Mouse (Mus musculus) neural tube, embryonic 14.5 days (tissue): ENCODE data around the gene 4932438H23Rik. TPM values are rescaled to one million over a fixed set of nuclear protein-coding genes. Genes with fewer than 3 reads are reported as not detected.

Source experiments
- ATAC-seq: fragments of 200-750 bp; cut with Nextera tagmentation; 2 replicates; pipeline ENCODE4 v1.8.0; 2017; ENCODE audit warnings: low read depth, mild to moderate bottlenecking, moderate TSS enrichment, moderate library complexity
- H3K27ac ChIP-seq: fragments of 300-500 bp; sonication (generic); 2 replicates; pipeline ENCODE4 v1.5.1; 2014; ENCODE audit warnings: low read depth, mild to moderate bottlenecking, control low read depth, low read length, moderate library complexity, mixed read lengths
- H3K27me3 ChIP-seq: fragments of 300-500 bp; sonication (generic); 2 replicates; pipeline ENCODE4 v1.6.1; 2014; ENCODE audit warnings: low read length; ENCODE audit not compliant: control insufficient read depth, insufficient read depth
- H3K36me3 ChIP-seq: fragments of 300-500 bp; sonication (generic); 2 replicates; pipeline ENCODE4 v1.6.1; 2014; ENCODE audit warnings: low read length, mixed read lengths; ENCODE audit not compliant: control insufficient read depth, insufficient read depth
- H3K4me1 ChIP-seq: fragments of 300-500 bp; sonication (generic); 2 replicates; pipeline ENCODE4 v1.6.1; 2014; ENCODE audit warnings: low read length; ENCODE audit not compliant: control insufficient read depth, insufficient read depth
- H3K4me2 ChIP-seq: fragments of 300-500 bp; sonication (generic); 2 replicates; pipeline ENCODE4 v1.6.1; 2014; ENCODE audit warnings: mild to moderate bottlenecking, low read depth, low read length, control low read depth
- H3K4me3 ChIP-seq: fragments of 300-500 bp; sonication (generic); 2 replicates; pipeline ENCODE4 v1.5.1; 2014; ENCODE audit warnings: low read depth, low read length, control low read depth, mixed read lengths
- H3K9ac ChIP-seq: fragments of 300-500 bp; sonication (generic); replicated peaks from 2 replicates; pipeline ENCODE4 v1.6.1; 2014; ENCODE audit warnings: low read depth, mild to moderate bottlenecking, control low read depth, low read length, mixed read lengths
- H3K9me3 ChIP-seq: fragments of 300-500 bp; sonication (generic); 2 replicates; pipeline ENCODE4 v1.6.1; 2016; ENCODE audit warnings: low read length; ENCODE audit not compliant: control insufficient read depth
- WGBS: fragments of 180-500 bp; shearing (Covaris S2); extraction: QIAGEN DNeasy Blood & Tissue Kit; methylation state at CpG from one replicate; pipeline ENCODE4 v1.1.7; 2014; 5-methylcytosine and 5-hydroxymethylcytosine counted together
- polyA plus RNA-seq: library from polyadenylated mRNA; unstranded; fragments of >200 nt; fragmentation: Nextera tagmentation; extraction: Ambion mirVana; gene quantifications from 2 replicates; pipeline ENCODE4 v1.2.1, GENCODE M21; 2014

The 4932438H23Rik gene
- 0.37 and 0.41 TPM in 2 replicates for polyA plus RNA-seq

DNA sequence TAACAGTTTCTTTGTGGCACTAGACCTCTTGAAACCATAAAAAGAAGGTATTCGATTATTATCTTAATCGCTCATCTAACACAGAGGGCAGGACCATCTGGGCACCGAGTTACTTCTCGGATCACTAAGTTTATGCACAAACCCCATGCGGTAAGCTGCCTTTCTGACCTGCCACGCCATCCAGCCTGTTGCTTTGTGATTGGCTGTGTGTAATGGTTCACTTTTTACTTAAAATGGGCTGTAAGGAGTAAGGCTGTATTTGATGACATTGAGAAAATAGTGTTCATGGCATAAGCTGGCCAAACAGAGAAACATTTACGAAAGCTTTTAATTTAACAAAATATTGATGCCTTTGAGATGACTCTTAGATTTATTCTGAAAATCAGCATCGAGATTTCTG lies at the start of gene 4932438H23Rik:
TSS of gene 4932438H23Rik (minus strand) at position 101 of the 400 bp plus-strand sequence.
- Histone ChIP-seq H3K9me3 (no peaks in the 10 kb centered on the region), H3K4me3 (no peak within 1 kb of the TSS), H3K27ac (no peak within 1 kb of the TSS), H3K27me3 (peaks cover 2% of the 10 kb centered on the region; the same call in 1 of the 2 replicates), H3K9ac (no peak within 1 kb of the TSS), H3K4me2 (no peak within 1 kb of the TSS), H3K4me1 (no peaks in the 10 kb centered on the region; the same call in 1 of the 2 replicates), H3K36me3 (no peaks in the 10 kb centered on the region)
- 89% methylated on average over 8 of the region's 8 CpGs for WGBS
- no peak for ATAC-seq

DNA sequence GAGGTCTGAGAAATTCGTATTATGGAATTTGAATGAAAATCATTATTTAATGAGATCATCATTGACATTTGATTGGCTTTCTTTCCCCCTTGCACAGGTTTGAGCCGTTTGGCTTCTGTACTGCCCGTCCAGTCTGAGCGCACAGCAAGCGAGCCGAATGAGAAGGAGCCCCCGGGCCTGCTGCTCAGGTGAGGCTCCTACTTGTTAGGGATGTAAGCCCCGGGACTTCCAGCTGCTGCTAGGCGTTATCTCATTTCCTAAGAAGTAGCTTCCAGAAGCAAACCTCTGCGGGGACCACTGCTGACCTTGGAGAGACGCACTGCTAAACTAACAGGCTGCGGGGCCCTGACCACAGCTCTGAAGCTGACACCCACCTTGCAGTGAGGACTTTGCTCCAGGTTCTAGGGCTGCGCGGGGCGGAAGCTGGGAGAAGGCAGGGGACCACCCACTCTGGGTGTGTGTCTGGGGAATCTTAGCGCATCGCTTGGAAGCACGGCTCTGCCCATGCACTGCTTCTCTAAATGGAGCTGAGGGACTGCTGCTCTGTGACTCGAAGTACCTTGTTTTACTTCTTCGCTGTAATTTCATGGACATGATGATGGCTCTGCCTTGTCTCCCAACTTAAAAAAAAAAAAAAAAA lies 46.2 kb upstream of the 4932438H23Rik start:
- H3K36me3 ChIP-seq = no peaks in the 10 kb centered on the region
- H3K4me3 ChIP-seq = no peak overlapping the region
- H3K9me3 ChIP-seq = no peaks in the 10 kb centered on the region
- ATAC-seq = no peak
- peaks cover 62% of the 10 kb centered on the region for H3K27me3 ChIP-seq
- no peak overlapping the region for H3K4me2 ChIP-seq
- H3K27ac ChIP-seq = no peak overlapping the region
- no peak overlapping the region for H3K9ac ChIP-seq
- WGBS = 24% methylated on average over 20 of the region's 20 CpGs
- no peaks in the 10 kb centered on the region for H3K4me1 ChIP-seq

DNA sequence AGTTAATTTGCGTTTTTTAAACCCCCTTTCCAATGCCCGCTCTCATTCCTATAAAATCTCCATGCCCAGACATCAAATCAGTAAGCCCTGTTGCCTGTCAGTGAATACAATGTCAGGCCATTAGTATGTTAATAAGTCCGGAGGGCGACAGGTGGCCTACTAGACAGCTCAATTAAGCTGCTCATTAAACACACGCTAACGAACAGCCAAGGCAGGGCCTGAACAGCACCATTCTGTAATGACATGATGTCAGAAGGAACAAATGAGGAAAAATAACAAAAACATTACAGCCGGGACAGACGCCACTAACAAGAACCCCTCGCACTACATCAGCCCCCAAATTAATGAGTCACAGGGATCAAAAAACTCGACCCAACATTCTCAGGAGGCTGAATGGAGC lies 45.5 kb upstream of the 4932438H23Rik start:
- Histone ChIP-seq H3K27me3 (peaks cover 65% of the 10 kb centered on the region), H3K27ac (no peak overlapping the region), H3K36me3 (no peaks in the 10 kb centered on the region), H3K4me3 (no peak overlapping the region), H3K9me3 (no peaks in the 10 kb centered on the region), H3K4me1 (no peaks in the 10 kb centered on the region), H3K9ac (no peak overlapping the region), H3K4me2 (0 out of 2 replicates have a peak overlapping the region, but pooled peaks have one; percentile 5)
- 3% methylated on average over 10 of the region's 10 CpGs for WGBS
- ATAC-seq = peak; percentile 89

DNA sequence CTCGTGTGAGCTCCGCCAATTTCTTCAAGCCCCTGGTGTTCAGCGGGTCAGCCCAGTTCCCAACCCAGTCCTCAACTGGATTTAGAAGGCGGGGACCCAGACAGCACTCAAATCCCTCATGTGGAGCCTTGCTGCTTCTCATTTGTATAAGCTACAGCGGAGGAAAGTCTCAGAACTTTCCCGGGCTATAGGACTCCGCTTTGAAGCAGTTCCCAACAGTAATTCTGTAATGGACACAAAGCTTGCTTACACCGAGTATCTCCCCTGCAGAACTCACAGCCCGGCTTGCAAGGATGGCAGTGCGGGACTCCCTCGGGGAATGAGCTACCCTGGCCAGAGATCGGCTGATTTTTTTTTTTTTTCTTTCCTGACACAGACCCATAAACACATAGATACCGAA lies 45.1 kb upstream of the 4932438H23Rik start:
- no peak for ATAC-seq

DNA sequence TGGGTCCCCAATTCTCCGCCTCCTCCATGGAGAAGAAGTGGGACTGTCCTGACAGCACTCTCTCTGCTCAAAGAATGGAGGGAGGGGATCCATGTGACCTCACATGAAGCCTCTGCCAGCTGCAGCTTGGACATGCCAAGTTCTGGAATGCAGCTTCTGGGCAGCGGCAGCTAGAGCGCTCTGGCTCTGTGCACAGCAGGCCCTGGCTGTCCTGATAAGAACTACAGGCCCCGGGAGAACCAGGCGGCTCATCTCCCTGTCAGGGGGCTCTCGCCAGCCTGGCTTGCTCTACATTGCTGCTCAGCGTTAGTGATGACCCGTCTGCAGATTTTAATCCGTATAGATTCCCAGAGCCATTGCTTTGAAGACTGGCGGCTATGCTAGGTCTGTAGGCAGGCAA lies 44.6 kb upstream of the 4932438H23Rik start:
- Histone ChIP-seq H3K27me3 (peaks cover 71% of the 10 kb centered on the region), H3K27ac (no peak overlapping the region)

More for the DNA sequence above, 45.1 kb upstream of the 4932438H23Rik start:
- H3K4me3 ChIP-seq = no peak overlapping the region
- no peak overlapping the region for H3K9ac ChIP-seq
- 4% methylated on average over 13 of the region's 13 CpGs for WGBS
- H3K4me1 ChIP-seq = no peaks in the 10 kb centered on the region
- peaks cover 67% of the 10 kb centered on the region for H3K27me3 ChIP-seq
- 0 out of 2 replicates have a peak overlapping the region, but pooled peaks have one; percentile 5 for H3K4me2 ChIP-seq
- H3K36me3 ChIP-seq = no peaks in the 10 kb centered on the region
- no peaks in the 10 kb centered on the region for H3K9me3 ChIP-seq
- H3K27ac ChIP-seq = no peak overlapping the region

DNA sequence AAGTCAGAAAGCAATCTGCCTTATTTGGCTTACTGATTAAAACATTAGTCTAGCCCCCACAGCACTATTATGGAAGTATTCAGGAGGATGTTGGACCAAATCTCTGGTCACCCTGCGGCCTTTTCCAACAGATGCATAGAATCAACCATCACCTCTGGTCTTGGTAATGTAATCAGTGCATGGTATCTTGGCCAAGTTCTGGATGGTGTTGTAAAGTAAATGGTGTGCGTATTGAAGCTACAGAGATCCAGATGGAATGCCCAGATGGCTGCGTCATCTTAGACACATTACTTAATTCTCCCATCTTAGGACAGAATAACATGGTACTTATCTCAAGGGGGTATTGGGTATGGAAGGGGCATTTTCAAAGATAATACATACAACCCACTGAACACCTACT lies 43.8 kb upstream of the 4932438H23Rik start:
- Histone ChIP-seq H3K9me3 (no peaks in the 10 kb centered on the region), H3K27ac (no peak overlapping the region), H3K4me1 (no peaks in the 10 kb centered on the region), H3K4me2 (no peak overlapping the region), H3K36me3 (no peaks in the 10 kb centered on the region), H3K9ac (no peak overlapping the region), H3K4me3 (no peak overlapping the region), H3K27me3 (peaks cover 69% of the 10 kb centered on the region)
- 92% methylated on average over 3 of the region's 3 CpGs for WGBS
- no peak for ATAC-seq

More for the DNA sequence above, 44.6 kb upstream of the 4932438H23Rik start:
- H3K36me3 ChIP-seq = no peaks in the 10 kb centered on the region
- H3K9me3 ChIP-seq = no peaks in the 10 kb centered on the region
- ATAC-seq = no peak
- H3K4me3 ChIP-seq = no peak overlapping the region
- no peaks in the 10 kb centered on the region for H3K4me1 ChIP-seq
- 24% methylated on average over 10 of the region's 10 CpGs for WGBS
- H3K4me2 ChIP-seq = no peak overlapping the region
- H3K9ac ChIP-seq = no peak overlapping the region

DNA sequence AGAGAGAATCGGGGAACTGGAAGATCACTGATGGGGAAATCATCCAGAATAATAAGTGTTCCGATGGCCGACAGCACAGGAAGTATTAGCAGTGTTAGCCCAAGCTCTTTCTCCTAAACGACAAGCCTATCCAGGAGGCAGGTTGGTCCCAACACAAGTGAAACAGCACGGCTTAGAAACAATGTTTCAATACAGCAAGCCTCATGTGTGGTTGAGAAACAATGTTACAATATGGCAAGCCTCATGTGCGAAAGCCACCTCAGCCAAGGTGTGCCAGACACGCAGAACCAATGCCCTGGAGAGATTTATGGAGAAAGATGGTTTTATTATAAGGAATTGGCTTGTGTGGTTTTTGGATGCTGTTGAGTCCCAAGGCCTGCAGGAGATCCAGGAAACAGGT lies 43.2 kb upstream of the 4932438H23Rik start:
- H3K27me3 ChIP-seq = peaks cover 65% of the 10 kb centered on the region
- H3K9ac ChIP-seq = no peak overlapping the region
- H3K4me3 ChIP-seq = no peak overlapping the region
- no peak overlapping the region for H3K4me2 ChIP-seq
- no peaks in the 10 kb centered on the region for H3K9me3 ChIP-seq
- ATAC-seq = no peak
- WGBS = 94% methylated on average over 7 of the region's 7 CpGs
- H3K36me3 ChIP-seq = no peaks in the 10 kb centered on the region
- no peaks in the 10 kb centered on the region for H3K4me1 ChIP-seq
- H3K27ac ChIP-seq = no peak overlapping the region

DNA sequence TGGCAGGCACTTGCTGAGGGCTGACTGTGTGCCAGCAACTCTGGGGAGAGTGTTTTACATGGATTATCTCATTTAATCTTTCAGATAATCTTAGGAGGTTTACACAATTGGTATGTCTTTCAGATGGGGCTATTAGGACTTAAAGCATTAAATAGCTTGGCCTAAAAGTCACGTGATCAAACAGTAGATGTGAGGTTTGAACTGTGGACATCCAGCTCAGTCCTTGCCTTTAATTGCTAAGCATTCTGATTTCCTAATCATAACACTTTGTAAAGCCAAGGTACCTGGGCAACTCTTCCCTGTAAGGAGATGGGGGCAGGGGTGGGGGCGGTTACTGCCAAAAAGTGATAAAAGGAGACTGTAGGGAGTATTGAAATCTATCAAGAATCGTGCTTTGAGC lies 41.7 kb upstream of the 4932438H23Rik start:
- peaks cover 55% of the 10 kb centered on the region for H3K27me3 ChIP-seq
- no peak overlapping the region for H3K4me2 ChIP-seq
- H3K9ac ChIP-seq = no peak overlapping the region
- no peaks in the 10 kb centered on the region for H3K36me3 ChIP-seq
- no peaks in the 10 kb centered on the region for H3K9me3 ChIP-seq
- no peak for ATAC-seq
- 86% methylated on average over 3 of the region's 3 CpGs for WGBS
- no peak overlapping the region for H3K4me3 ChIP-seq
- H3K27ac ChIP-seq = no peak overlapping the region
- H3K4me1 ChIP-seq = no peaks in the 10 kb centered on the region

DNA sequence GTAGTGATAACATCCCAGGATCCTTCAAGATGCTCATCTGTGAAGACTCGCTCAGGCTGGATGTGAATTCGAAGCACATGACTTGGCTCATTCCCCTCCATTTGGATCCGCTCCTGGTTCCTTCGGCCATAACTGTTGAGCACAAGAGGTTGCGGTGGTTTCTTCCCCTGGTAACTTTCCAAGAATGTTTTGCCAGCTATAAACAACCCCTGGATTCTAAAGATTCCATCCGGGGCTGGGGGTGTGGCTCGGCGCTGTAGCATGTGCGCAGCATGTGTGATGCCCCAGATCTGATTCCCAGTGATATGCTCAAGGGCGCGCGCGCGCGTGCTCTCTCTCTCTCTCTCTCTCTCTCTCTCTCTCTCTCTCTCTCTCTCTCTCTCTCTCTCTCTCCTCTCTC lies 35.0 kb upstream of the 4932438H23Rik start:
- no peaks in the 10 kb centered on the region for H3K36me3 ChIP-seq
- peaks cover 9% of the 10 kb centered on the region for H3K27me3 ChIP-seq
- WGBS = 93% methylated on average over 15 of the region's 15 CpGs
- no peaks in the 10 kb centered on the region for H3K9me3 ChIP-seq
- H3K4me1 ChIP-seq = no peaks in the 10 kb centered on the region
- no peak for ATAC-seq
- H3K9ac ChIP-seq = no peak overlapping the region
- no peak overlapping the region for H3K4me3 ChIP-seq
- H3K27ac ChIP-seq = no peak overlapping the region
- no peak overlapping the region for H3K4me2 ChIP-seq
